Mouse (Mus musculus) megakaryocyte, adult 5-6 weeks (primary cell): ENCODE measurements at regions not wholly inside any gene's neighbourhood (a gene's known extent, or its start where the extent isn't known, plus 50 kb on each side); places are given as distances from the start of the nearest gene placed in this dataset.

Experiments
- ATAC-seq: 2 replicates; pipeline ENCODE4 v1.8.0; 2016; ENCODE audit warnings: mild to moderate bottlenecking, inconsistent platforms; ENCODE audit not compliant: poor library complexity, severe bottlenecking

- ATAC-seq = no peak
Measured at GRCm38 (mm10) chr3:144327235-144327760, 122.3 kb upstream of the Lmo4 start.

GRCm38 (mm10) chr3:144324974-144325373 lies 120.0 kb upstream of the Lmo4 start:
- ATAC-seq = peak; percentile 75

- ATAC-seq = 0 out of 2 replicates have a peak, but pooled peaks have one; percentile 21
Measured at GRCm38 (mm10) chr3:144323524-144323923, 118.5 kb upstream of the Lmo4 start.

GRCm38 (mm10) chr3:144319468-144320205 lies 114.6 kb upstream of the Lmo4 start:
- no peak for ATAC-seq

GRCm38 (mm10) chr3:144318761-144319467 lies 113.9 kb upstream of the Lmo4 start:
- ATAC-seq = no peak

GRCm38 (mm10) chr3:144310748-144311147 lies 105.7 kb upstream of the Lmo4 start:
- no peak for ATAC-seq

- no peak for ATAC-seq
Measured at GRCm38 (mm10) chr3:144308616-144309015, 103.6 kb upstream of the Lmo4 start.

- peak; percentile 51 for ATAC-seq
Measured at GRCm38 (mm10) chr3:144307557-144307956, 102.5 kb upstream of the Lmo4 start.

GRCm38 (mm10) chr3:144305456-144305855 lies 100.4 kb upstream of the Lmo4 start:
- ATAC-seq = no peak

- no peak for ATAC-seq
Measured at GRCm38 (mm10) chr3:144304924-144305323, 99.9 kb upstream of the Lmo4 start.

GRCm38 (mm10) chr3:144302626-144303025 lies 97.6 kb upstream of the Lmo4 start:
- no peak for ATAC-seq

- no peak for ATAC-seq
Measured at GRCm38 (mm10) chr3:144301068-144301467, 96.0 kb upstream of the Lmo4 start.

- no peak for ATAC-seq
Measured at GRCm38 (mm10) chr3:144299239-144299638, 94.2 kb upstream of the Lmo4 start.

GRCm38 (mm10) chr3:144289489-144289888 lies 84.5 kb upstream of the Lmo4 start:
- ATAC-seq = no peak

- ATAC-seq = no peak
Measured at GRCm38 (mm10) chr3:144286100-144286499, 81.1 kb upstream of the Lmo4 start.

- ATAC-seq = no peak
Measured at GRCm38 (mm10) chr3:144284326-144284725, 79.3 kb upstream of the Lmo4 start.

GRCm38 (mm10) chr3:144273115-144273514 lies 68.1 kb upstream of the Lmo4 start:
- ATAC-seq = no peak

- no peak for ATAC-seq
Measured at GRCm38 (mm10) chr3:144270206-144270605, 65.2 kb upstream of the Lmo4 start.

- no peak for ATAC-seq
Measured at GRCm38 (mm10) chr3:144264554-144264953, 59.5 kb upstream of the Lmo4 start.

GRCm38 (mm10) chr3:144260886-144261285 lies 55.9 kb upstream of the Lmo4 start:
- no peak for ATAC-seq

- ATAC-seq = 0 out of 2 replicates have a peak, but pooled peaks have one; percentile 14
Measured at GRCm38 (mm10) chr3:144257714-144258517, 52.9 kb upstream of the Lmo4 start.
